Comparison of ENCODE assay signal across 8 mouse cellular contexts in the genomic region with DNA sequence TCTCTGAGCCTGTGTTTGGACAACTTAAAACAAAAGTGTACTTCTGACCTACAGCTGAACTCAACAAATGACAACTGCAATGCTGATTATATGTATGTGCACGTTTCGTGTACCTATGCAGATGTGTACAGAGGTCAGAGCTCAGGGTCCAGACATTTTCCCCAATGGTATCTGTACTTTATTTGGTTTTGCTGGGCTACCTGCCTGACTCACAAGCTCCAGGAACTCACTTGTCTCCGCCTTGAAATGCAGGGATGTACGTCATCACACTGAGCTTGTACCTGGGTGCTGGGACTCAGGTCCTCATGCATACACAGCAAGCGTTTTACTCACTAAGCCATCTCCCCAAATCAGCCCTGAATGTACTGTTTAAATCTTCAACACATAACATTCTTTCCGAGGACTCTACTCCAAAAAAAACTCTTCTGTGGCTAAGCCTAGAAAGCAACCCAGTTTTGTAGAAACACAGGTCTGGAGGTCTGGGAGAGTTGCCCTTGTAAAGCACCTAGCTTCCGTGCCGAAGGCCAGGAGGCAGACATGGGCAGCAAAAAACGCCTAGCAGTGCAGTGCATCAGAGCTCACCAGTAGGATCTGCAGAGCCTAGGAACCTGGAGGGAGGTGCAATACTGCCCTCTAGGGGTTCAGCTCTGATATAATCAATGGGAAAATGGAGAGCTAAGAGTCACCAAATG. TPM values are rescaled to one million over a fixed set of nuclear protein-coding genes. Genes with fewer than 3 reads are reported as not detected.
DNase-seq lines count a peak whose midpoint lies in the region; ATAC-seq and TF ChIP-seq lines count a peak whose summit lies in the region.

No protein-coding gene starts in this region.

- H3K9me3 ChIP-seq in limb, embryonic 12.5 days, result no peaks in the 10 kb centered on the region
- no peaks in the 10 kb centered on the region for H3K9me3 ChIP-seq in midbrain, embryonic 16.5 days (replicated peaks; ENCODE audit: control insufficient read depth, low read length, poor library complexity, severe bottlenecking)
- no peaks in the 10 kb centered on the region for H3K9me3 ChIP-seq in stomach, postnatal 0 days (ENCODE audit: control insufficient read depth, low read length)

- no peak overlapping the region for H3K4me3 ChIP-seq in limb, embryonic 12.5 days (replicated peaks)
- H3K4me3 ChIP-seq in midbrain, embryonic 16.5 days (ENCODE audit: low read depth, low read length), result no peak overlapping the region
- H3K4me3 ChIP-seq in stomach, postnatal 0 days (ENCODE audit: low read depth, low read length), result no peak overlapping the region

- H3K4me2 ChIP-seq in limb, embryonic 12.5 days, result no peak overlapping the region
- no peak overlapping the region for H3K4me2 ChIP-seq in midbrain, embryonic 16.5 days (ENCODE audit: low read length)
- no peak overlapping the region for H3K4me2 ChIP-seq in stomach, postnatal 0 days (replicated peaks; ENCODE audit: low read depth)

- no peaks in the 10 kb centered on the region for H3K4me1 ChIP-seq in limb, embryonic 12.5 days (replicated peaks)
- H3K4me1 ChIP-seq in midbrain, embryonic 16.5 days (ENCODE audit: control insufficient read depth, insufficient read depth, low read length), result peaks cover 3% of the 10 kb centered on the region; the same call in 1 of the 2 replicates
- no peaks in the 10 kb centered on the region for H3K4me1 ChIP-seq in stomach, postnatal 0 days (replicated peaks; ENCODE audit: control insufficient read depth, insufficient read depth)

- H3K27me3 ChIP-seq in limb, embryonic 12.5 days, result no peaks in the 10 kb centered on the region
- no peaks in the 10 kb centered on the region for H3K27me3 ChIP-seq in midbrain, embryonic 16.5 days (ENCODE audit: control insufficient read depth, insufficient read depth, low read depth, low read length)
- H3K27me3 ChIP-seq in stomach, postnatal 0 days (ENCODE audit: control insufficient read depth, insufficient read depth, low read length), result no peaks in the 10 kb centered on the region

- no peak overlapping the region for H3K27ac ChIP-seq in limb, embryonic 12.5 days
- H3K27ac ChIP-seq in midbrain, embryonic 16.5 days (ENCODE audit: low read length), result no peak overlapping the region
- H3K27ac ChIP-seq in stomach, postnatal 0 days (replicated peaks), result no peak overlapping the region

- peaks cover 83% of the 10 kb centered on the region for H3K36me3 ChIP-seq in limb, embryonic 12.5 days
- H3K36me3 ChIP-seq in midbrain, embryonic 16.5 days (ENCODE audit: control insufficient read depth, insufficient read depth, low read length), result peaks cover 2% of the 10 kb centered on the region; the same call in 1 of the 2 replicates
- 0 out of 2 replicates have a peak, but pooled peaks cover 2% of the 10 kb centered on the region for H3K36me3 ChIP-seq in stomach, postnatal 0 days (ENCODE audit: control insufficient read depth, insufficient read depth, low read length)

- H3K9ac ChIP-seq in limb, embryonic 12.5 days (replicated peaks), result no peak overlapping the region
- 0 out of 2 replicates have a peak overlapping the region, but pooled peaks have one; percentile 4 for H3K9ac ChIP-seq in midbrain, embryonic 16.5 days (ENCODE audit: low read depth, low read length)
- no peak overlapping the region for H3K9ac ChIP-seq in stomach, postnatal 0 days (ENCODE audit: low read length)

- TF ChIP-seq CTCF in stomach, postnatal 0 days (IDR thresholded peaks at IDR 0.05; ENCODE audit: low read depth), result peak; percentile 95

- ATAC-seq in limb, embryonic 12.5 days (ENCODE audit: insufficient number of reproducible peaks, insufficient read depth, low FRiP score, low TSS enrichment, low read depth), result 0 out of 2 replicates have a peak, but pooled peaks have one; percentile 35
- ATAC-seq in midbrain, embryonic 16.5 days, result peak; percentile 88
- peak; percentile 92 for ATAC-seq in stomach, postnatal 0 days (ENCODE audit: low FRiP score, low TSS enrichment)

- DNase-seq in spleen, postnatal 36 days (ENCODE audit: low spot score in 2 of 2), result peak; percentile 6 to 9
- no peak for DNase-seq in spleen, adult 18-20 months
- peak; percentile 84 to 90 for DNase-seq in cerebellum, postnatal 10 days
- peak; percentile 31 for DNase-seq in gastrocnemius, postnatal 10 days
- peak; percentile 46 for DNase-seq in kidney, adult 9 months
- DNase-seq in stomach, postnatal 0 days (ENCODE audit: low spot score), result peak; percentile 58

- 73% methylated on average over 9 of the region's 9 CpGs for WGBS in limb, embryonic 12.5 days
- 64% methylated on average over 9 of the region's 9 CpGs for WGBS in midbrain, embryonic 16.5 days
- 47% methylated on average over 9 of the region's 9 CpGs for WGBS in stomach, postnatal 0 days

- no peak for TF ChIP-seq EP300 in stomach, postnatal 0 days (optimal IDR thresholded peaks at IDR 0.05)

RNA-seq across cellular contexts. Expression of gene Cdk5rap2, which starts 54.4 kb away (rescaled TPM):
- total RNA-seq in gastrocnemius, postnatal 10 days (2021), result 10 to 100 TPM in 1 of 2 experiments, 1 to 10 TPM in 1; 8.1 to 10.8 TPM
- 33.7 and 34.4 TPM in 2 replicates for polyA plus RNA-seq in limb, embryonic 12.5 days (2016; fragmentation: Nextera tagmentation; extraction: Ambion mirVana)
- polyA plus RNA-seq in midbrain, embryonic 16.5 days (2015; fragmentation: Nextera tagmentation; extraction: Ambion mirVana), result 6.0 and 7.7 TPM in 2 replicates
- 3.4 and 5.1 TPM in 2 replicates for polyA plus RNA-seq in stomach, postnatal 0 days (2015; fragmentation: Nextera tagmentation; extraction: Ambion mirVana)

Comparison
In these comparisons a context has a peak if more than half of its experiments do, and no peak if none do; other contexts are left out.
1. DNase-seq: peak in spleen, postnatal 36 days (2 of 2), cerebellum, postnatal 10 days (2 of 2), gastrocnemius, postnatal 10 days (single experiment), kidney, adult 9 months (single experiment) and stomach, postnatal 0 days (single experiment); none in spleen, adult 18-20 months (0 of 2).
2. ATAC-seq: peak in every context shown above with its lines; median percentile 92 in stomach, postnatal 0 days; 88 in midbrain, embryonic 16.5 days; 35 in limb, embryonic 12.5 days.